Mouse (Mus musculus): ENCODE results near the gene Phactr2. TPM values are rescaled to one million over a fixed set of nuclear protein-coding genes. Genes with fewer than 3 reads are reported as not detected.

The Phactr2 gene
- polyA plus RNA-seq, 1 experiment: 6.4 TPM

DNA sequence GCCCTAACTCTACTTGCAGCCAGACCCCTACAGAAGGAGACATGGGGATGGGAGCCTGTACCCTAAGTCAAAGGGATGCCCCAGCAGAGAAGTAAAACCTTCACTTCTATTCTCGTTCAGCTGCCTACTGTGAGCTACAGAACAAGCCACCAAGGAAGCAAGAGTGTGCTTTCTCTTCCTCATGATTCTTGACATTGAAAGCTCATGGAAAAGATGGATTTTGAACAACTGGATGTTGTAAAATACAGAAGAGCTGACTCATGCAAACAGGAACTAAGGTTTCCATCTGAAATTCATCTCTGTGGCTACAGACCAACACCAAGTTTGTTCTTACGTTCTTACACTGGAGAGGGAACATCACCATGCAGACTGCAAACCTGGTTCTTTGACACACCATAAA, 179.3 kb downstream of the Phactr2 start:
- no peak for DNase-seq (ENCODE audit: low read depth)
- TF ChIP-seq CTCF (IDR thresholded peaks at IDR 0.05; ENCODE audit: borderline replicate concordance, extremely low read depth, insufficient read depth, insufficient read length) (no peak), POLR2A (IDR thresholded peaks at IDR 0.05; ENCODE audit: borderline replicate concordance, extremely low read depth, insufficient read depth, insufficient read length, poor library complexity, severe bottlenecking) (no peak)

DNA sequence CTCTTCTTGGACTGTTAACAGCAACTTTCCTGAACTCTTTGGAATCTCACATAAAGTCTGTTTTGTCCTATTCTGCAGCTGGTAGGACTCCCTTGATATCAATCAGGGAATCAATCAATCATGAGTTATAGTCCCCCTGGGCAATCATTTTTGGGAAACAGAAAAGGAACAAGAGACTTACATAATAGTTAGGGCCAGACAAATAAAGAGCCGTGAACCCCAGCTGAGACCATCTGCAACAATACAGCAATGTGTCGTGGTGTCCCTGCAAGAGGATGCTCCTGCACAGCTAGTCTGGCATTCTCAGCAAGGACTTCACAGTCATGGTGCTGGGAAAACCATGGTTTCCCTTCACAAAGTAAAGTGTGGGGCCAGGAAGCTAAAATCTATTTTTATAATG, 182.2 kb downstream of the Phactr2 start:
- no peak for DNase-seq (ENCODE audit: low read depth)
- TF ChIP-seq CTCF (IDR thresholded peaks at IDR 0.05; ENCODE audit: borderline replicate concordance, extremely low read depth, insufficient read depth, insufficient read length) (no peak), POLR2A (IDR thresholded peaks at IDR 0.05; ENCODE audit: borderline replicate concordance, extremely low read depth, insufficient read depth, insufficient read length, poor library complexity, severe bottlenecking) (no peak)

GRCm38 (mm10) chr10:13289252-13289961, 184.8 kb downstream of the Phactr2 start:
- peak; percentile 53 for DNase-seq (ENCODE audit: low read depth)
- TF ChIP-seq POLR2A (IDR thresholded peaks at IDR 0.05; ENCODE audit: borderline replicate concordance, extremely low read depth, insufficient read depth, insufficient read length, poor library complexity, severe bottlenecking): no peak
- no peak for TF ChIP-seq CTCF (IDR thresholded peaks at IDR 0.05; ENCODE audit: borderline replicate concordance, extremely low read depth, insufficient read depth, insufficient read length)

DNA sequence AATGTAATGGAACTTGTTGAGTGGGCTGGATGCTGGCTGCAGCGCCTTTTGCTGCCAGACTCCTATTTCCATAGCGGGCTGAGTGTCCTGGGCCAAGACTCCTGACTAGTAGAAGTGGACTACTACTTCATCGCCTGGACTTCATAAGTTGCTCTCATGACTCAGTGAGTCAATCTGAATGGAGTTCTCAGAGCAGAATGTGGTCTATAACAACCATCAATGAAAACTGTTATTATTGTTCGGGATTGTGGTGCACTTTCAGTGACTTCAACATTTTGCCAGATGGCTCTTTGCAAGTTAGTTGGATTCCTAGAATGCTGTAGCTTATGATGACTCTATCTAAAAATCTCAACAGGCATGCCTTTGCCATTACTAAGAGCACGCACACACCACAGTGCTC, 185.9 kb downstream of the Phactr2 start:
- no peak for DNase-seq (ENCODE audit: low read depth)
- TF ChIP-seq CTCF (IDR thresholded peaks at IDR 0.05; ENCODE audit: borderline replicate concordance, extremely low read depth, insufficient read depth, insufficient read length) (no peak), POLR2A (IDR thresholded peaks at IDR 0.05; ENCODE audit: borderline replicate concordance, extremely low read depth, insufficient read depth, insufficient read length, poor library complexity, severe bottlenecking) (no peak)

GRCm38 (mm10) chr10:13283441-13283840, 190.8 kb downstream of the Phactr2 start:
- DNase-seq (ENCODE audit: low read depth): no peak
- no peak for TF ChIP-seq CTCF (IDR thresholded peaks at IDR 0.05; ENCODE audit: borderline replicate concordance, extremely low read depth, insufficient read depth, insufficient read length)
- no peak for TF ChIP-seq POLR2A (IDR thresholded peaks at IDR 0.05; ENCODE audit: borderline replicate concordance, extremely low read depth, insufficient read depth, insufficient read length, poor library complexity, severe bottlenecking)

- TF ChIP-seq CTCF (IDR thresholded peaks at IDR 0.05; ENCODE audit: borderline replicate concordance, extremely low read depth, insufficient read depth, insufficient read length) (no peak), POLR2A (IDR thresholded peaks at IDR 0.05; ENCODE audit: borderline replicate concordance, extremely low read depth, insufficient read depth, insufficient read length, poor library complexity, severe bottlenecking) (no peak)
- DNase-seq (ENCODE audit: low read depth): no peak
Measured at GRCm38 (mm10) chr10:13280298-13280853, 193.8 kb downstream of the Phactr2 start.

DNA sequence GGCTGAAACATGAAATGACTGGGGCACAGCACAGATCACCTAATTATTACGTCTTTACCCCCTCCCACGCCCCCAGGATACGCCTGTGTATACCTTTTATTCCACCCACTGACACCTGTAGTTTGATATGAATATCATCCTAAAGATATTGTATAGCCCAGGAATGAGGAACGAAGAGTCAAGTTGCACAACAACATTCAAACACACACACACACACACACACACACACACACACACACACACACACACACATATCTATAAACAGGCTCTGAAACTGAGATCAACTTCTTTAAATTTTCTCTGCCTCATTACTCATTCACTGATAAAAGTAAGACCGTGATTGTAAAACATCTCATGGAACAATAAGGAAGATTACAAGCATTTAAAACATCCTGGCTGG, 197.9 kb downstream of the Phactr2 start:
- no peak for TF ChIP-seq CTCF (IDR thresholded peaks at IDR 0.05; ENCODE audit: borderline replicate concordance, extremely low read depth, insufficient read depth, insufficient read length)
- DNase-seq (ENCODE audit: low read depth): no peak

GRCm38 (mm10) chr10:13275152-13275551, 199.1 kb downstream of the Phactr2 start:
- DNase-seq (ENCODE audit: low read depth): no peak
- TF ChIP-seq POLR2A (IDR thresholded peaks at IDR 0.05; ENCODE audit: borderline replicate concordance, extremely low read depth, insufficient read depth, insufficient read length, poor library complexity, severe bottlenecking) (no peak), CTCF (IDR thresholded peaks at IDR 0.05; ENCODE audit: borderline replicate concordance, extremely low read depth, insufficient read depth, insufficient read length) (no peak)

DNA sequence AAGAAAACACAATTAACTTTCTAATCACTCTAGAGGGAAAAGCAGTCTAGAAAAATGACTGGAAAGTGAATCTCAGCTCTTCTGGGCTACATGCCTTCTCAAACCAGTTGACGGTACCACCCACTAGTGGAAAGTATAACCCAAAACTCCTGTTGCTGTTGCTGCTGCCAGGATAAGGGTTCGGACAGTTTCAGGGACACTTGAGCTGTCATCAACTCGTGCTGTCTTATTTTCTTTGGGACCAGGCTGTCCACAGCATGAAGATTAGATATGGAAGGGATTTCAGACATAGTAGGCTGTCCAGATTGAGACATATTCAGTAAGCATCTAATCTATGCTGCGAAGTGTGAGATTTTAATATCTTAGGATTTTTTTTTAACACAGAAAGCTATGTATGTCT, 199.5 kb downstream of the Phactr2 start:
- TF ChIP-seq CTCF (IDR thresholded peaks at IDR 0.05; ENCODE audit: borderline replicate concordance, extremely low read depth, insufficient read depth, insufficient read length) (no peak), POLR2A (IDR thresholded peaks at IDR 0.05; ENCODE audit: borderline replicate concordance, extremely low read depth, insufficient read depth, insufficient read length, poor library complexity, severe bottlenecking) (no peak)
- no peak for DNase-seq (ENCODE audit: low read depth)

DNA sequence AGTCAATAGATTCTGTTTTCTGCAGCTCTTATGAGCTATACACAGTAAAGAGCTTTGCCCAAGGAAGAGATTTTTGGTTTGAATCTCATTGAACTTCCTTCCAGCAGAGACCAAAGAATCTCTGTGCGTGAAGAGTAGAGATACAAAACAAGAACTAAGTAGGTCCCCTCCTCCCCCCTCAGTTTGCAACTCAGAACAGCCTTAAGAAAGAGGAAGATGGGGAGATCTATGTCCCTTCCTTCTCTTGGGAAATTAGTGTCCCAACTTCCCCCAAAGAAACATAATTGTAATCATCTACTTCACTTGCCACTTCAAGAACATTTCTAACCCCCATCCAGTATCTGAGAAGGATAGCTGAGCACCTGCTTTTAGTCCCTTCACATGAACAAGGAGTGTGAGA, 200.5 kb downstream of the Phactr2 start:
- DNase-seq (ENCODE audit: low read depth): no peak
- TF ChIP-seq CTCF (IDR thresholded peaks at IDR 0.05; ENCODE audit: borderline replicate concordance, extremely low read depth, insufficient read depth, insufficient read length) (no peak), POLR2A (IDR thresholded peaks at IDR 0.05; ENCODE audit: borderline replicate concordance, extremely low read depth, insufficient read depth, insufficient read length, poor library complexity, severe bottlenecking) (no peak)

DNA sequence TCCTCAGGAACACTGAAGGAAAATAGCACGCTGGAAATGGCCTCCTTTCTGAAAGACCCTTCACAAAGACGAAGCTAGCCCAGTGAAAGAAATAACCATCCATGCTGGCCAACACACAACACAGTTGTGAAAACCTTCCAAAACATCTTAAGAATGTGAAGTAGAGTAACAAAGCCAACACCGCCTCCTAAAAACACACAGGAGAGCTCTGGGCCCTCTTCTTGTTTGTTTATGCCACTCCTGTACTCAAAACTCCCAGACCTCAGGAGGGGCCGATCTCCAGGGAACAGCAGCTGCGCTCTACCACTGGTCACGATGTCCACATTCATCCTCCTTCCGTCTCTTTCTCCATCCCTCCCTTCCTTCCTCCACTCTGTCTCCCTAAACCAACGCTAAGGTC, 202.5 kb downstream of the Phactr2 start:
- TF ChIP-seq CTCF (IDR thresholded peaks at IDR 0.05; ENCODE audit: borderline replicate concordance, extremely low read depth, insufficient read depth, insufficient read length): no peak
- no peak for TF ChIP-seq POLR2A (IDR thresholded peaks at IDR 0.05; ENCODE audit: borderline replicate concordance, extremely low read depth, insufficient read depth, insufficient read length, poor library complexity, severe bottlenecking)
- DNase-seq (ENCODE audit: low read depth): no peak

- DNase-seq (ENCODE audit: low read depth): no peak
- TF ChIP-seq POLR2A (IDR thresholded peaks at IDR 0.05; ENCODE audit: borderline replicate concordance, extremely low read depth, insufficient read depth, insufficient read length, poor library complexity, severe bottlenecking) (no peak), CTCF (IDR thresholded peaks at IDR 0.05; ENCODE audit: borderline replicate concordance, extremely low read depth, insufficient read depth, insufficient read length) (no peak)
Measured at GRCm38 (mm10) chr10:13271099-13271498, 203.1 kb downstream of the Phactr2 start.
